Mouse (Mus musculus) ES-Bruce4 (cell line): ENCODE measurements at regions not wholly inside any gene's neighbourhood (a gene's known extent, or its start where the extent isn't known, plus 50 kb on each side); places are given as distances from the start of the nearest gene placed in this dataset.

Experiments
- H3K27ac ChIP-seq: 2 replicates; pipeline ENCODE4 v1.5.1; 2012; ENCODE audit warnings: low read length, inconsistent platforms; ENCODE audit not compliant: insufficient read depth
- H3K27me3 ChIP-seq: 2 replicates; pipeline ENCODE4 v1.6.1; 2012; ENCODE audit warnings: mild to moderate bottlenecking, low read length, inconsistent platforms; ENCODE audit not compliant: control insufficient read depth, poor library complexity, insufficient read depth, severe bottlenecking
- H3K36me3 ChIP-seq: 2 replicates; pipeline ENCODE4 v1.6.1; 2012; ENCODE audit warnings: inconsistent platforms, mild to moderate bottlenecking, low read length, moderate library complexity; ENCODE audit not compliant: control insufficient read depth, poor library complexity, insufficient read depth, severe bottlenecking
- H3K4me1 ChIP-seq: one replicate; pipeline ENCODE4 v1.8.1; 2011; ENCODE audit warnings: low read length; ENCODE audit not compliant: control insufficient read depth, insufficient read depth
- H3K4me3 ChIP-seq: 2 replicates; pipeline ENCODE4 v1.5.1; 2011; ENCODE audit warnings: low read depth, mild to moderate bottlenecking, low read length
- H3K9ac ChIP-seq: 2 replicates; pipeline ENCODE4 v1.6.1; 2012; ENCODE audit warnings: low read depth, mild to moderate bottlenecking, inconsistent platforms; ENCODE audit not compliant: poor library complexity, severe bottlenecking
- H3K9me3 ChIP-seq: replicated peaks from 2 replicates; pipeline ENCODE4 v1.6.1; 2012; ENCODE audit warnings: mild to moderate bottlenecking, low read length, inconsistent platforms; ENCODE audit not compliant: control insufficient read depth, poor library complexity, insufficient read depth, severe bottlenecking
- CTCF ChIP-seq: IDR thresholded peaks from one replicate; pipeline ENCODE4 v1.8.1; 2011; ENCODE audit warnings: low read depth, low read length
- EP300 ChIP-seq: IDR thresholded peaks from 2 replicates; pipeline ENCODE4 v1.6.1; 2011; ENCODE audit warnings: low read depth, low read length; ENCODE audit not compliant: insufficient read depth
- POLR2A ChIP-seq: IDR thresholded peaks from one replicate; pipeline ENCODE4 v1.8.1; 2011; ENCODE audit warnings: low read length; ENCODE audit not compliant: insufficient read depth

DNA sequence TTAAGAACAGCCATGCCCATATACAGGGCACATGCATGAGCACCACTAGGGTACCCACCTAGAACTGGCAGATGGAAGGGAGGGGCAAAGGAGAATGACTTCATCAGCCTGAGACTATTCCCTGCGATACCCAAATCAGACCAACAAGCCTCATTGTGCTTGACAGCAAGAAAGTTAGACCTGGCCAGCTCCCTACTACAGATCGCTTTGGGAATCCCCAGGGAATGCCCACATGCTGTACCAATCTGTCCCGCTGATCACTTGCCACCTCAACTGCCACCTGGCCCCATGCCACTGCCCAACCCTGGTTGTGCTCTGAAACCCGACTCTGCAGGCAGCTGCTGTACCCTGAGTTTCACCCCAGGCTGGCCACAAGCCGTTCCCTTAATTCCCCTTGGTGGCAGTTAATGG is 188.0 kb upstream of the Jarid2 start:
- TF ChIP-seq CTCF (no peak), POLR2A (no peak), EP300 (no peak)
- no peak overlapping the region for H3K9ac ChIP-seq
- H3K27me3 ChIP-seq, result no peaks in the 10 kb centered on the region
- H3K4me1 ChIP-seq, result no peaks in the 10 kb centered on the region
- H3K9me3 ChIP-seq, result no peaks in the 10 kb centered on the region
- no peak overlapping the region for H3K4me3 ChIP-seq
- no peaks in the 10 kb centered on the region for H3K36me3 ChIP-seq
- no peak overlapping the region for H3K27ac ChIP-seq

DNA sequence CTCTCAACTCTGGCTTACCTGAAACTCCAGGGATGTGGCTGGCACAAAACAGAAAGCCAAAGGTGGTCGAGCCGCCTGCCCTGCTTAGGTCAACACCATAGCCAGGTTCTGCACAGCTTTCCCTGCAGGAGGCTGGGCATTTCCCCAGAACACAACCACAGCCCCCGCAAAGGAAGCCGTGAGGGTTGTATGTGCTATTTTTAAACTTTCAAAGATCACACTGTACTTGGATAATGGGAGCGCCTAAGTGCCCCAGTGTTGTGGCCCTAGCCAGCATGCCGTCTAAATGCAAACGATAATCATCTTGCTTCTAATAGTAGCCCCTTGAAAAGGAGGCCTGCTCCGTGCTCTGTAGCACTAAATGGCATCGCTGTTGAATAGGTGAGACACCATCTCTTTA is 184.5 kb upstream of the Jarid2 start:
- Histone ChIP-seq H3K27ac (no peak overlapping the region), H3K27me3 (no peaks in the 10 kb centered on the region), H3K9me3 (peaks cover 8% of the 10 kb centered on the region), H3K4me3 (no peak overlapping the region), H3K36me3 (no peaks in the 10 kb centered on the region), H3K4me1 (no peaks in the 10 kb centered on the region), H3K9ac (no peak overlapping the region)
- no peak for TF ChIP-seq CTCF
- TF ChIP-seq EP300, result no peak
- no peak for TF ChIP-seq POLR2A

DNA sequence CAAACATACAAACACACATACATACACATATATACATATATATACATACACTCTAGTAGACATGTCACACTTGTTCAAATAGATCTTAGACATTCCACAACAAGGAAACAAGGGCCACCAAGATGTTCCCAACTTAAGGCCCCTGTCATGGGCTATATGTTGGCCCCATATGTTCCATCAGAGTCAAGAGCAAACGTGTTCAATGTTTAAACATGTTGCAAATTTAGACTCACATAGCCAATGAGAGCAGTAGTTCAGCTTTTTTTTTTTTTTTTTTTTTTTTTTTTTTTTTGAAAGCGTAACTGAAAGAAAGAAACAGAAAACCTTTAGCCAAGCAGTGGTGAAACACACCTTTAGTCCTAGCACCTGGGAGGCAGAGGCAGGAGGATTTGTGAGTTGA is 183.0 kb upstream of the Jarid2 start:
- Histone ChIP-seq H3K27me3 (no peaks in the 10 kb centered on the region), H3K9me3 (peaks cover 8% of the 10 kb centered on the region), H3K4me3 (no peak overlapping the region), H3K27ac (no peak overlapping the region), H3K4me1 (no peaks in the 10 kb centered on the region), H3K36me3 (no peaks in the 10 kb centered on the region), H3K9ac (no peak overlapping the region)
- TF ChIP-seq EP300 (no peak), POLR2A (no peak), CTCF (no peak)

DNA sequence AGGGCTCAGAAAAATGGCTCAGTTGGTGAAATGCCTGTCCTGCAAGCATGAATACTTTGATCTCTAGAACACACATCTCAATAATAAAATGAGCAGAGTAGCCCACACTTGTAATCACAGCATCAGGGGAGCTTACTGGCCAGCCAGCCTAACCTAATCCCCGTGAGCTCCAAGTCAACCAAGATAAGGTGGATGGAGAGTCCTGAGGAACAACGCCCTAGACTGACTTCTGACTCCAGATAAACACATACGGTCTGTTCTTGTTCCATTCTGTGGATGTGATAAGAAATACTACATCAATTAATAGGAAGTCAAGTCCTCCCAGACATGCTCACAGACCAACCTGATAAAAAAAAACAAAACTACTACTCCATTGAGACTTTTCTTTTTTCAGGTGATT is 180.4 kb upstream of the Jarid2 start:
- no peak overlapping the region for H3K9ac ChIP-seq
- H3K27ac ChIP-seq, result no peak overlapping the region
- peaks cover 8% of the 10 kb centered on the region for H3K9me3 ChIP-seq
- H3K36me3 ChIP-seq, result no peaks in the 10 kb centered on the region
- H3K4me3 ChIP-seq, result no peak overlapping the region
- no peaks in the 10 kb centered on the region for H3K27me3 ChIP-seq
- TF ChIP-seq POLR2A, result no peak
- no peak for TF ChIP-seq EP300
- no peak for TF ChIP-seq CTCF
- H3K4me1 ChIP-seq, result no peaks in the 10 kb centered on the region

DNA sequence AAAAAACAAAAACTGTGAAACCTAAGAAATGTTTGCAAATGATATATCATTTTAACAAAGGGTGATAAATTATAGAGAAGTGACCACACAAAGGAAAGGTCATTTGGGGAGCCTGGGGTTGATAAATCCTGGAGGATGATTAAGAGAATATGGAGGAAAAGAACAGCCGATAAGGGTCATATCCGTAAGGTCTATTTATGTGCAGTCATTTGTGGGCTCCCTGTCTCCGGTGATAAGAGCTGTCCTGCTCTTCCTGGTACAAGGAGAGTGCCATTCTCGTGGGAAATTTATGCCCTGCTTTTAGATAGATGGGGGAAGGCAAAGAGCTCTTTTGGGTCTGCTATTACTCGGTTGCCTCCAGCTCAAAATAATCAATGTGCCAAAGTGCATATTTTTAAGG is 175.9 kb upstream of the Jarid2 start:
- H3K27me3 ChIP-seq, result no peaks in the 10 kb centered on the region
- H3K4me1 ChIP-seq, result no peaks in the 10 kb centered on the region
- no peak overlapping the region for H3K4me3 ChIP-seq
- H3K27ac ChIP-seq, result no peak overlapping the region
- no peaks in the 10 kb centered on the region for H3K36me3 ChIP-seq
- H3K9ac ChIP-seq, result no peak overlapping the region
- no peak for TF ChIP-seq POLR2A
- TF ChIP-seq EP300, result no peak
- no peak for TF ChIP-seq CTCF
- H3K9me3 ChIP-seq, result peaks cover under 1% of the 10 kb centered on the region; the same call in 1 of the 2 replicates

DNA sequence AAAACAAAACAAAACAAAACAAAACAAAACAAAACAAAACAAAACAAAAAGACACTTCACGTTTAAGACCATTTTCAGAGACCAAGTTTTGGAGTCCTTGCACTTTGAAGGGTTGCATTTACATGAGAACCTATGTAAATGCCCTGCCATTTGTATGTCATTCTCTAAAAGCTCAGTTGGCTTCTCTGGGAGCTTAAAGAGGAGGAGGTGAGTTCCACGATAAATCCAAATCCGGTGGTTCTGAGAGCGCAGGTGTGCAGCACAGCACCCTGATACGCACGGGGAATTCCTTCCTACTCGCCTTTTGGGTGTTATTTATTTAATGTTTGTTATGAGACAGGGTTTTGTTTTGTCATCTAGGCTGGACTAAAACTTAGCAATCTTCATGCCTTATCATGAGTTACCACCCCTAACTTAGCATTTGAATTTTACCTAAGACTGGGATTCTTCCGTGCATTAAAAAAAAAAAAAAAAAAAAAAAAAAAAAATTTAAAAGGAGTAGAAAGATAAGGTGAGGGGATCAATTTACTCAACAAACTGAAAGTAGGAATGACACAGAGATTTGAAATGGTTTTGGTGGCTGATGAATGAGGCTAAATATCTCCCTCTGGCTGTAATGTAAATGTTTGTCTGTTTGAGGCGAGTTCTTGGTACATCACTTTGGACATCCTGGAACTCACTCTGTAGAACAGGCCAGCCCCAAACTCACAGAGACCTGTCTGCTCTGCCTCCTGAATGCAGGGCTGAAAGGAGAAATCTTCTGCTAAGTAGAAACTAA is 174.4 kb upstream of the Jarid2 start:
- Histone ChIP-seq H3K9me3 (no peaks in the 10 kb centered on the region), H3K27ac (no peak overlapping the region), H3K36me3 (no peaks in the 10 kb centered on the region), H3K4me1 (no peaks in the 10 kb centered on the region), H3K27me3 (no peaks in the 10 kb centered on the region), H3K9ac (no peak overlapping the region), H3K4me3 (no peak overlapping the region)
- TF ChIP-seq POLR2A (no peak), EP300 (no peak), CTCF (no peak)
